Mouse (Mus musculus) erythroblast, embryonic 14.5 days (primary cell): Measurements from ENCODE around the gene Klf3.

ENCODE experiments used
- GATA1 ChIP-seq: IDR thresholded peaks from 2 replicates; pipeline ENCODE4 v1.6.1; 2012; ENCODE audit warnings: low read length, inconsistent platforms, mixed read lengths
- TAL1 ChIP-seq: IDR thresholded peaks from 3 replicates; pipeline ENCODE4 v1.6.1; 2012; ENCODE audit warnings: low read length, inconsistent platforms, mixed read lengths

- no peak for TF ChIP-seq TAL1
- no peak for TF ChIP-seq GATA1
Observed at GRCm38 (mm10) chr5:64809257-64809656, 6.1 kb downstream of the Klf3 start.
